Mouse (Mus musculus): Measurements from ENCODE around the gene Ttc32.
A peak's percentile ranks its signal among the peaks of the same experiment; 100 is the strongest.

DNA sequence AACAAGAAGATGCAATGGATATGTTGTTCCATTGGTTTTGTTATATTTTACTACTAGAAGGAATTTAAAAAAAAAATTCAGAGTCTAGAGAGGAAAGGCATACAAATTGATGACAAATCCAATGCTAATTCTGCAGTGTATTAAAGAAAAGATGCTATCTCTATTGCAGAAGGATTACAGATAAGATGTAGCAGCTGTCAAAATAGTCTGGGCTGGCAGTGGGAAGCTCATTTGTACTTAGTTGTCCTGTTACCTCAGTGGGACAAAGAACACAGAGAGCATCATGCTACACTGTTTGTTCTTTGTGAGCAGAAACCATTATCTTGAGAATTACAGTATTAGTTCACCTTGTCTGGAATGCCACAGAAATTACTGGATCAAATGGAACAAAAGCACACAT is 3.0 kb upstream of the Ttc32 start:
- 0 out of 2 replicates have a peak, but pooled peaks have one; percentile 2 for TF ChIP-seq CTCF (conservative IDR thresholded peaks at IDR 0.05; ENCODE audit: low read length)
- no peak for TF ChIP-seq NANOG (IDR thresholded peaks at IDR 0.05; ENCODE audit: borderline replicate concordance, low read length)
- no peak for TF ChIP-seq POU5F1 (IDR thresholded peaks at IDR 0.05; ENCODE audit: borderline replicate concordance, low read length)
